Mouse (Mus musculus) Muller cell, postnatal 12 days (primary cell): ENCODE measurements at regions not wholly inside any gene's neighbourhood (a gene's known extent, or its start where the extent isn't known, plus 50 kb on each side); places are given as distances from the start of the nearest gene placed in this dataset.
A peak's percentile ranks its signal among the peaks of the same experiment; 100 is the strongest.
"Not testable (repeated sequence)": the region's sequence is repeated elsewhere in the genome, so short reads cannot be mapped to it uniquely, and the experiment has no call there.

Source experiments
- DNase-seq: peaks from one replicate; pipeline ENCODE4 v3.0.0-alpha.2; 2015; ENCODE audit errors: inconsistent ontology term

DNA sequence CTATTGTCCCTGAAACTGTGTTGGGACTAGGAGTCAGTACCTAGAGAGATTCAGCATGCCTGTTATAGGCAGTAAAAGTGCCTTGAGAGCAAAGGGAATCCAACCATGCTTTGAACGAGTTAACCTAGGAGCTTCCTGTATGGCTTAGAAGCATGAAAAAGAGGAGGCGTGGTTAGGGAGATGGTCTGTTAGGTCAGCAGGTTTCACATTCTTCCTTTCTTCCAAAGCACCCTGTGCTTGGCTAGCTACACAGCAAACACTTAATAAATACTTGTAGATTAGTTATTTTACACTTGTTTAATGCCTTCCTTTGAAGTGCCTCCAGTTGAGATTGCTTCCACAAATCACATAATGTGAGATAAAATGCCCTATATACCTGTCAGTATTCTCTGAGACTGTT, 284.9 kb upstream of the Adgra3 start:
- DNase-seq = no peak

DNA sequence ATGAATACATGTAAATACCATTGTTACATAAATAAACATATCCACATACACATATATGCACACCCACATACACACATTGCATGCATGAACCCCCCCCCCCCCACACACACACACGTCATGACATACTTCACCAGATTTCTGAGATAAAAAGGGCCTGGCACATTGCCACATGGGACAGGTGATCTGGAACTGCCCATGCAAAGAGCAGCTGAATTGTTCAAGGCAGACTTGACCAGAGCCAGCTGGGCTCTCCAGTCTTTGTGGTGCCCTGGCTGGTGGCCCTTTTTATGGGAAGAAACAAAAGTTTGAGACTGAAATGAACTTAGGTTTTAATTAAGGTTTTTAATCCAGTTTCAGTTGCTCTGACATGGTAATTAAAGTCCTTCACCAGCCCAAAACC, 250.7 kb upstream of the Adgra3 start:
- no peak for DNase-seq

DNA sequence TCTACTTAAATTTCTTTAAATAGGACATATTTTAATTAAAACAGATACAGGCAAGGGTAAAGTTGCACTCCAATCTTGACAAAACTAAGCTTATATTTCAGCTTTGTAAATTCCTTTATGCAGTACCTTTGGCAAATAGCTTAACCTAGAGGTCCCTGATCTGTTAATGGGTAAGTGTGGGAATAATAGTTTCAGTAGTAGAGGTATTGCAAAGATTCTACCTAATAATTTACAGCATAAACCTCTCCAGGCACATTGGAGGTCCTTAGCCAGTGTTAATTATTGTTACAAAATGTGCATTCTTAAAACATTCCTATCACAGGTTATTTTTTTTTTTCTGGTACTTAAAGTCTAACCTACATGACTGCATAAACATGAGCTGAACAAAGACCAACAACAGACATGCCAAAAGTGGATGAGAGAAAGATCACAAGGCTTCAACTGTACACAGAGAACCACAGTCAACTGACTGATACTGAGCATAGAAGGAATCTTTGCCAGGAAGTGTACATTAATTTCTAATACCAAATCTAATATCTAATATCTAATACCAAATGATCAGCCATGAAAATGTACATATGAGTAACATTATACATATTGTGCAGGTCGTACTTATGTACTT, 245.2 kb upstream of the Adgra3 start:
- no peak for DNase-seq

DNA sequence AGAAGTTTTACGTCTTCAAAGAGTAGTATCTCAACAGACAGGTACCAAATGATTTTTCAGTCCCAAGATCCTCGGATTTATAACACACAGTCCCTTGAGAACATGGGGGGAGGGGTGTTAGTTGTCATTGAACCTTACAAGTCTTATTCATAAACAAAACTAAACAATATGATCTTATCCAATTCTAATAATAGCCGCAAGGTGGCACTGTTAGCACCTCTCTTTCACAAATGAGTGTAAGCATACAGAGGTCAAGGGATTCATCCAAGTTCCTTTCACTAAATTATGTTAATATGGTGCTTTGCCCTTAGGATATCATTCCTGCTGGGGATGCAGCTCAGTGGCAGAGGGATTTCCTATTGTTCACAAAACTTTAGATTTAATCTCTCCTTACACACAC, 235.0 kb upstream of the Adgra3 start:
- no peak for DNase-seq

DNA sequence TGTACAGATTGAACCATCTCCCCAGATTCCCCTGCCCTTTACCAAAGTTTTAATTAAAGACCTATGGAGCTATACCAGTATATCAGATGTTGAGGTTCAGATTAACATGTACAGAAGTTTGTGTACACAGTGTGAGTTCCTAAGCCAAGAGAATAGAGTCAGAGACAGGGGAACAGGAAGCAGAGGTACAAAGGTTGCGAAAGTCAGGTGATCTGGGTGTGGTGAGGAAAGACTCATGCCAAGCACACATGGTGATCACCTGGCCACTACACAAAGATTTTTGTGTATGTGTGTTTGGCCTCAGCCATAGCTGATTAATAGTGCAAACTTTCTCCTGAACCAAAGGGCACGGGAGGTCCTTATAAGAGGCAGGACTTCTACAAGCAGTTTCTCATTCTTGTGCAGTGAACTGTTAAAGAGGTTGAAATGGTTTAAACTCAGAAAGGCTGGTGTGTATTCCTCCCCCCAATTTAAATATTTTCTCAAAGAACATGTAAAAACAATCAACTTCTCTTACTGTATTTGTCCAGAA, 232.1 kb upstream of the Adgra3 start:
- DNase-seq = no peak

DNA sequence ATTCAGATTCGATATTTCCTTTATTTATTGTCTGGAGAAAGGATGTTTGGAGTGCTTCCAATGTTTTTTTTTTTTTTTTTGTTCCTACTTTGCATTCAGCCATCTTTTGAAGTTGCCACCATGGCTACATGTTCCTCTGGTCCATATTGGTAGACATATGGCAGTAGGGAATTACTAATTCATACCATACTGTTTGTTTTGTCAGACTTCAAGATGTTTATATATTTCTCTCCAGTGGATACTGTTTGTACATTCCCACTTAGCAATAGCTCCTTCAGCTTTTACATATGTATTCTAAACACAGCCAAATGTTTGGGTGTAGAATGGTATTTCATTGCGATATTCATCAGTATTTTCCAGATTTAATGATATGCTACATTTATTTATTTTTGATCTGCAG, 201.6 kb upstream of the Adgra3 start:
- DNase-seq = no peak

DNA sequence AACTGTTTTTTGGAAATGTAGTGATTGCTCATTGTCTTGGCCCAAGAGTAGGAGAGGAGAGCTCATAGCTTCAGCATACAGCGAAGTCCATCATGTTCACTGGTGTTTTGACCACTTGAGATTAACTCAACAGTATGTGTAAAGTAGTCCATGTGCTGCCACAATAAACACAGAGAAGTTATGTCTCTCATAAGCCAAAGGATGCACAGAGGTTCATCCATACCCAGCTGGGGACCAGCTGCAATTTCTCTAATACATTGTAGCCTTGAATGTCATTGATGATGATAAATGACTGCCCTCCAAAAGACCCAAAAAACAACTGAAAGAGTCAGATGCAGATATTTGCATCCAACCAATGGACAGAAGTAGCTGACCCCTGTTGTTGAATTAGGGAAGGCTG, 199.2 kb upstream of the Adgra3 start:
- no peak for DNase-seq

DNA sequence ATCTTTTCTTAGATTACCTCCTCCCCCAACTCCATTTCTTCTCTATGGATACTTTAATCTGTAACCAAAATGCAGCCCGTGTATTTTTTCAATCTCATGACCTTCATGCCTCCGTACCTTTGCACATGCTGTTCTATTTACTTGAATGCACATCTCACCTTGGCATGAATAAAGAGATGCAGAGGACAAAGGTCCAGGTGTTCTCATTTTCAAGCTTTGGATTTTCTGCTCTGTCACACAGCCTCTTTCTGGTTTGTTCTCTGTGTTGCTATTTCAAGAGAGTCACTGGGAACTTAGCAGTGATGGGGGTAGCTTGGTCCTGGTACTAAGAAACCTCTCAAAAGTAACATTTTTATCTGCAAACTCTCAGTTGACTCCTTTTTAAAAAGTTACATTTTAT, 175.3 kb upstream of the Adgra3 start:
- no peak for DNase-seq

DNA sequence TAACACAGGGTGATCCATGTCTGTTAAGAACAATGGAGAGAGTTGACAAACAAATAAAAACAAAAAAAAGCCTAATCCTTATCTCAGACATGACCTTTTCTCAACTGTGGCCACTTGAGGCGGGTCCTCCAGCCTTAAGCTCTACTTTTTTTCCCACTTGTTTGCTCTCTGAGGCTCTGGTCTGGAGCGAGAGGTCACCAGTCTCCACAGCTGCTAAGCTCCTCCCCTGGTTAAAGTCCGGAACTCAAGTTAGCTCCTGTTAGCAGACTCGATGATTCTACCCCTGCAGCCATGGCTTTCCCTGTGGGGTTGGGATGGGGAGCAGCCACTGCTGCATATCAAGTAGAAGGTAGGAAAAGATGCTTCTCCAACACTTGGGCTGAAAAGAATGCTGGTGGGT, 158.2 kb upstream of the Adgra3 start:
- DNase-seq = no peak

DNA sequence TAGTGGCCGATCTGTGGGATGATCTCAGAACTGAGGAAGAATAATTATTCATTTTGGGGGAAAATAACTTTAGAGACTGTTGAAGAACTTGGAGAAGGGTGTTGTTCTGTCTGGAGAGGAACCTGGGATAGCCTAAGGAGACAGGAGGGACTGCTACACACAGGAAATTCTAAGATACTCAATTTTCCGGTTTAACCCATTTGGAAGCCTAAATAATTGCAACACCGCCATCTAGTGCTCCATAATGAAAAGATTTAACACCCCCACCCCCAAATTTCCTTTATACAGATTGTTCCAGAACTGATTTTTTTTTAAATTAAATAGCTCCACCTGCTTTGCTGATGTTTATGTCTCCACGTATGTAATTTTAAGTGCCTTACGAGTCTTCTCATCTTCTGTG, 157.2 kb upstream of the Adgra3 start:
- DNase-seq = peak; percentile 34

DNA sequence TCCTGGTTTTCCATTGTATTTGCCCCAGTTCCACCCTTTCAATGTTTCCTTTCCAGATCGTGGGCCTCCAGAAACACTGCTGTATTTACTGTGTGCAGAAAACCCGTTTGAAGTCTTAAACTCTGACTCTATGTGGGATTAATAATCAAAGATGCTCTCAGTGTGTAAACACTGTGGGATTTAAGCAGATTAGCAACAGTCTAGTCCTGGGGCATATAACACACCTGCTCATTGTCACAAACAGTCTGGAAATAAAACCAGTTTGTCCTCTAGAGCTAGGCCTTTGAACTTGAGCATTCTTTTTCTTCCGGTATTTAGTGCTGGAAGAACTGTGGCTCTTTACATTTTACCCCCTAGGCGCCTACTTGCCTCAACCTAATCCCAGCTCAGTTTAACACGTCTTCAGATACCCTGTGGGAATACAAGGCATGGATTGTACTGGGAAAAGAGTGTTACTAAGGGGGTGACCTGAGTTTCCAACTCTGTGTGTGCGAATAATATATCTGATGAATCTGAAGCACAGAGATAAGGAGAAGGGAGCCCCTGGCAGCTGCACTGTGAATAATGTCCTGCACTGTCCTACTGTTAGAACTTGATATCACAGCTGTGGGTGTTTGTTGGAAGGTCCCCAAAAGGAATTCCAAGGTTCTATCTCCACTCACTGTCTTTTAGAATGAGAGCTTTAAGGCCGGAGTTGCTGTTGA, 143.7 kb upstream of the Adgra3 start:
- DNase-seq = no peak

DNA sequence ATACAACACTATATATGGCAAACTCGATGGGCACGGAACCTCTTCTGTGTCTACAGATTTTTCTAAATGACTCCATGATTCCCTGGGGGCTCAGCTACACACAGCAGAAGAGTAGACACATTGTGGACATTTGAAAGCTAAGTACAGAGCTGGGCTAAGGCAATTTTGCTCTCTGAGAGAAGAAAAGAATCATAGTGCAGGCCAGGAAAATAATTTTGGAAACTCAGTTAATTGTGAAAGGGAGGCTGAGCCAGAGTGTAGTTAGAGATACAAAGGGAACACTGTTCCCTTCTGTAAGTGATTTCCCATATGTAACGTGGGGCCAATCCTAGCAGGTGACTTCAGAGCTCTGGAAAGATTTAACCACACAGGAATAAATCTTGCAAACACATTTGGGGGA, 137.6 kb upstream of the Adgra3 start:
- DNase-seq = peak; percentile 23

DNA sequence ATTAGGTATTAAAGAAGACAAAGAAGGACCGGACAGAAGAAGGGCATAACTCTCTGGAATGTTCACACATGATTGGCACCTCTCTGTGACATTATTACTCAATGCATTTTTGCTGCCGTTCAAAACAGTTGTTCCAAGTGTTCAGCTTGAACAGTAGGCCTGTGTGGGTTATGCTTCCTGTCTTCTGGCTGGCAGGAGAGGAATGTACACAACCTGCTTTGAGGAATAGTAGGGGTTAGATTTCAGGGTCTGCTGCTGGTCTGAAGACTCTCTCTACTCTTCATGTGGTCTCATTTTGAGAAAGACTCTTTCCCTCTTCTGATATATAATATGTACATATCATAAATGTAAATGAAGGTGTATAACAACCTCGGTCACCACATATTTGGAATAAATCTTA, 137.2 kb upstream of the Adgra3 start:
- peak; percentile 67 for DNase-seq

DNA sequence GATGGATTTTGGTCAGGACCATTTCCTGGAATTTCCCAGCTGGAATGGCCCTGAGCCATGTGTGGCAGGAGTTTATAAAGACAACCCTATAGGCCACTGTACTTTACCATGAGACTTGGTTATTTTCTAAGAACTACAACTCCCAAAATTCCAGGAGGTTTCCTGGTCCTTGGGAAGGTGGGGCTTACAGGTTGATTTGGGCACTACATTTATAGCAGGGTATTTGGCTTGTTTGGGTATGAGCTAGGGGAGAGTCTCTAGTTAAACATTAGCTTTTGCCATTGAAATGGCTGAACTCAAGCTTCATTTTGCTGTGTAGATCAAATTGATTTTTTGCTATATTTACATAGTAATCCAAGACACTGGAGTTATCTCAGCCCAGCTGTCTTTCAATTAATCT, 130.6 kb upstream of the Adgra3 start:
- DNase-seq = no peak

DNA sequence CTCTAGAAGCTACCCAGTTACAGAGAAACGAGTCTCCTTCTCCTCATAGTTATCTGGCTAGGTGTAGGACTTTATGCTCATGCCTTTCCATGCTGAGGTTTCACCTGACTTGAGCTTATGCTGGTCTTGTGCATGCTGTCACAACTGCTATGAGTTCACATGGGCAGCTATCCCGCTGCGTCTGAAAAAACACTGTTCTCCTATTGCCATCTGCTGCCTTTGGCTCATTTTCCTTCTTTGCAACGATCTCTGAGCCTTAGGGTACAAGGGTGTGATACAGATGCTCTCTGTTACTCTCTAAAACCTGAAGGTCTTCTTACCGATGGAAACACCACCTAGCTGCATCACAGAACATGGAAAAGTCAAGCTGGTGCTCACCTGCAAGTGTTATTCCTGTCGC, 123.9 kb upstream of the Adgra3 start:
- DNase-seq = no peak

DNA sequence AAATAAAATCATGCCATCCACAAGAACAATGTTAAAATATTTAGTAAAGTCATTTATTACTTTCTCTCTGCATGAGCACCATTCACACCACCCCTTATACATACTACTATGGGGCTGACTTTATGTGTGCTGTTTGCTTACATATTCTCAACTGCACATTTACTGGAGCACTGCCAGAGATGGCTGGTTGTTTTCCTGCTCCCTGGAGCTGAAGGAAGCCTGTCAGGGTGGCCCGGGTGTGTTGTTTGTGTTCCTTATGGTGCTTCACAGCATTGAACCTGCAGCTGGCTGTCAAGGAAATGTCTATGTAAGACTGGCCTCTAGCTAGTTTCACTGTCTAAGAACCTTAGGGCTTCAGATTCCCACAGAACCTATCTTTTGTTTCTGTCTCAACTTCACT, 97.8 kb upstream of the Adgra3 start:
- DNase-seq = no peak

DNA sequence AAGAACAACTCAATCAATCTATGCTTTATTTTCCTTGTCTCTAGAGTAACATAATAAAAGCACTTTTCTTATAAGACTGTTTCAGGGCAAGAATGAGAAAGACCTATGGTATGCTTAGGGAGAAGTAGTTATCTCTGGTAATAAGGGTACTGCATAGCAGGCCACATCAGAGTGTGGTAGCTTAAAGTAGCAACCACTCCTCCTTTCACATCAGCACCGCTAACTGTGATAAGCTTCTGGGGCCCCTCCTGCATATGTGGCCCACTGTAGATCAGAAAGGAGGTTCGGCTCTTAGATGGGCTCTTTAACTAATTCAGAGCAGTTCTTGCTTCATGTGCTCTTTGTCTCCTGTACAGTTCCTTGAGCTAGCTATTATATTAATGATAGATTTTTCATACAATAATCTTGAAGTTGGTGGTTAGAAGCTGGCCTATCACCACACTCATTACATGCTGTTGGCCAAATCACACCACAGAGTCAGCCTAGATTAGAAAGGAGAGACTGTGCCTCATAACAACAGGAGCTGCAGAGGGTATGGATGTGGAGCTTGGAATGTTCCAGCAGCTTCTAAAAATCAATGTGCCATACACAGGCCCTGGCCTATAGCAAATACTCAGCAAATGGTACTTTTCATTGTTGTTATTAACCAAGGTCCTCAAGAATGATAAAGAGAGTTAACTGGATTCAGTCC, 96.5 kb upstream of the Adgra3 start:
- DNase-seq = not testable (repeated sequence)

DNA sequence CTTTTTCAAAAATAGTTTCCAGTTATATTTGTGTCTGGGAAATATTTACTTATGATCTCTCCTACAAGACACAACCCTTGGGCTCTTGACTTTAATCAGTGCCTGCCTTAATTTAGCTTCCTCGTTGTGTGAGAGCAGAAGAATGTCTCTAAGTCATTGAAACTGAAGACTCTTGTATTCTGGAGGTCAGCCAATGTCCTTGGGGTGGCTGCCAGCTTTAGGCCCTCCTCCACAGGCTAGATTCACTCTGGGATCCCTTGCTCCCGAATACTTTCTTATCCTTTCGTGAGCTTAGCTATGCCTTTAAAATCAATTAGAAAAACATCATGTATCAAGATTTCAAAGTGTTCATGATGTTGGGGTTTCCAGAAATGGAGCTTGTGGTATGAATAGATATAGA, 88.1 kb upstream of the Adgra3 start:
- no peak for DNase-seq

DNA sequence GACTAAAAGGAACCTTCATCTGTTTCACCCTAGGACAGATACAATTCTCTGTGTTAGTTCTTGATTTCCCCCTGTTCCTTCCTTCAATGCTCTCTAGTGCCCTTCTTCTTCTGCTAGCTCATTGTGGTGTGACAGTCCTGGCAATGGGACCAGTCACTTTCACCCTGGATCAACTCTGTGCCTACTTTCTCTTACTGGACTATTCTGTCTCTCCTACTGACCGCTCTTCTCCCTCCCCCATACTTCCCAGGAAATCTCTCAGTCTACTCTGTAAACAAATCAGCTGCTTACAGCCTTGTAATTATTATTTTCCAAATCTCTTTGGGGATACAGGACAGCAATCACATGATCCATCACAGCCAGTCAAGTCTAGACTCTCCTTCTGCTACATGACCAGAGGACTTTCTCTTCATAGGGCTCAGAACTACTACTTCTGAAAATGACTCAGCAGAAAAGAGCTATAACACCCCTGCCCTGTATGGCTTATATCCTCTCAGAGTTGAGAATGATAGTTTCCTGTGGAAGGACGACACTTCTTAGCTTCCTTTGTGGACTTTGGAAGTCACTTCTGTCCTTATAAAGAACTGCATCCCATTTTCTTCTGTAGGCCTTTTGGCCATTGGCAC, 86.8 kb upstream of the Adgra3 start:
- no peak for DNase-seq

DNA sequence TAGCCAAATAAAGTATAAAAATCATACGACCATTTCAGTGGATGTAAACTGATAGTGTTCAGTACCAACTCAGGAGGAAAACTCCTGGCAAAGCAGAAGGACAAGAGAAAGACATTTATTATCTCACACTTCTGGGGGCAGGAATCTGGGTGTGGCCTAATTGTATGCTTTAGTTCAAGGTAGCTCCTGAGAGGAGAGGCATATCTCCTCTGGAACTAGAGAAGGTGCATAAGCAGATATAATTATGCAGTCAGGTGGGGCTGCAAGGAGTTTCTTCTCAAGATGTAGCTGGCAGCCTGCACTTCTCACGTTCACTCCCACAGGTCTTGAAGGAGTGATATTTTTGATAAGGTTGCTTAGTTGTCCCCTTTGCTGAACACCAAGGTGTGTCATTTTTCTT, 71.4 kb upstream of the Adgra3 start:
- DNase-seq = no peak

DNA sequence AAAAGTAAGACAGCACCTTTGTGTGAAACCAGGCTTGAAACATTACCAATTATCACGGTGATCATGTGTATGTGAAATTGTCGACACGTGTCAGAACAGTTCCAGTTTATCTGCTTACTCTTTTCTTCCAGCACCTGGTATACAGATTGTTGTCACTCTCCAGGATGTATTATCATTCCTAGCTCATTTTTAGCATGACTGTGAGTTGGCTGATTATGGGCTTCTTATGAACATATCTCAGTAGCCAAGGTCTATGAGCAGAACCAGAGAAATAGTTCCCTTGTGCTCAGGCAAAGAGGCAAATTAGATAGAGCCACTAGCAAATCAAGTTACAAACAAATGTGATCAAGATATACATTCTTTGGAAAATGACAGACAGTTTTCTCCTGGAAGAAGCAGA, 70.2 kb upstream of the Adgra3 start:
- DNase-seq = no peak

DNA sequence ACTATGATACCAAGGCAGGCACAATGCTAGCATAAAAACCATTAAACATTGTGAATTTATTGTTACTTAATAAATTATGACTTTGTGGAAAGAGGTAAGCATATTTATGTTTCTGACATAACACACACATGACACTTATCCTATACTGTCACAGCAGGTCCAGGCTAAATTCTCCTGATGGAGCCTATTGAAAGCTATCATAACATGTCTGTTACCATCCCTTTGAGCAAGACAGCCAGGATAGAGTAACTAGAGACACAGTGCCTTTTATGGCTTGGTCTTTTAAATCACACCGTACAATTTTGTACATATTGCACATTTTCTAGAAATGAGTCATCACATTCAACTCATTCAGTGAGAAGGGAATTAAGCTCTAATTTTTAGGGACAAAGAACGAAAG, 67.8 kb upstream of the Adgra3 start:
- peak; percentile 41 for DNase-seq

DNA sequence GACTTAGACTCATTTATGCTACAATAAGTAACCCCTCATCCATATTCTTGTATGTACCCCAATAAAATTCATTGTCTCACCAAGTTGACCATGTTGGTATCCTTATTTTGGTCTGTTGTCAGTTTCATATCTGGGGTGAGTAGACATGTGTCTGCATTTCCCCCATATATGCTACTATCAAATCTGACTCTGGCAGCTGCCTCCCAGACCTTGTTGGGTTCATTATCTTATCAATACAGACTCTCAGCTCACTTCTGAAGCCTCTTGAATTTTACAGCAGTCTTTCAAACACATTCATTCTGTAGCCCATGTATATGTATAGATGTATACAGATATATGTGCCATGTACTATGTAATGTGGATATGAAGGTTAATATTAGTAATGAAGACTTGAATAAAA, 67.4 kb upstream of the Adgra3 start:
- DNase-seq = no peak
